Mouse (Mus musculus): ENCODE measurements around the gene Coq8a. TPM values are rescaled to one million over a fixed set of nuclear protein-coding genes. Genes with fewer than 3 reads are reported as not detected.

Coq8a gene
- 10 to 100 TPM; 55.0 to 68.3 TPM for total RNA-seq (2021)

DNA sequence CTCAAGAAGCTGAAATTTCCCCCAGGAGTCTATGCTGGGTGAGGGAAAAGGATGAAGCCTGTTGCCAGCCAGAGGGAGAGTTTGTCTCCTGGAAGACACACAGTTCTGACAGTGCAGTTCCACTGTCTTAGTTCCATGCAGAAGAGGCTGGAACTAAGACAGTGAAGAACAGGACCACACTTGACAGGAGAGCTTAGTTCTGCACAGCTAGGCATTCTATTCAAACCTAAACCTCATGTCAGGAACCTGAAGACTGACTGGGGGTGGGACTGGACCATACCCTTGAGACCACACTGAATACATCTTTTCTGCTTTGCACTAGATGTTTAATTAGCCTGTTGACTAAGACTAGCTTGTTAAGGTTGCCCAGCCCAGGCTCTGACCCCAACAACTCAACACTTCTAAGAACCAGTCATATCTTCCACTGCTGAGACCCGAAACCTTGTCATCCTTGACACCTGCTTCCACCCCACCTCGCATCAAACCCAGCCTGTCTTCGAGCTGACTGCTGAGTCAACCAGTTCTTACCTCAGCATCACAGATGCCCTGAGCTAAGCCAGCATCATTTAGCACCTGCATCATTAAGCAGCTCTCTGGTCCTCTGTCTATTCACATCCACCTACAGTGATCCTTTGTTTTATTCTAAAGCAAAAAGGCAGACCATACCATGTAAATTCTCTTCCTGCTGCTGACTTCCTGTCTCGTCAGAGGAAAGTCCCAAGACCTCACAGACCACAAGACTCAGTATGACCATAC is at the start of gene Coq8a:
Gene Coq8a, minus strand, starts transcription at position 644 of the 756 bp plus-strand sequence.
- DNase-seq, result no peak

DNA sequence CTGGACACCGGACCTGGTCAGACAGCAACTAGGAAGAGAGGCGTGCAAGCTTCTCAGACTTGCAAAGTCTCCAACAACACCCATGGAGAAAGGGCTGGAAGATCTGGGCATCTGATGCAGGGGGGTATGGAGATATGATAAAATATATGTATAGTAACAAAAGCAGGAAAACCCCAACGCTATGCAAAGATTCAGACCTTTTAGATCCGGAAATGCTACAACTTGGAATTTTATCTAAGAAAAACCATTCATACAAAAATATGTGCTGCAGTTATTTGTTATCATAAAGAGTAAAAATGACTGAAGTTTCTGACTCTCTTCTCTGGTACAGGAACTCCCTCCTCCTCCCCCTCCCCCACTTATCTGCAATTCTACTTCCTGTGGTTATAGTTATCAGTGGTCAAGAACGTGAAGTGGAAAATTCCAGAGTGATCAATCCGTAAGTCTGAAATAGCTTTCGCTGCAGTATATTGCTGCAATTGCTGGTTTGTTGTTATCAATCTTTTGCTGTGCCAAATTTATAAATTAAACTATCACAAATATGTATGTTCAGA is 49.3 kb upstream of the Coq8a start:
- DNase-seq, result no peak

DNA sequence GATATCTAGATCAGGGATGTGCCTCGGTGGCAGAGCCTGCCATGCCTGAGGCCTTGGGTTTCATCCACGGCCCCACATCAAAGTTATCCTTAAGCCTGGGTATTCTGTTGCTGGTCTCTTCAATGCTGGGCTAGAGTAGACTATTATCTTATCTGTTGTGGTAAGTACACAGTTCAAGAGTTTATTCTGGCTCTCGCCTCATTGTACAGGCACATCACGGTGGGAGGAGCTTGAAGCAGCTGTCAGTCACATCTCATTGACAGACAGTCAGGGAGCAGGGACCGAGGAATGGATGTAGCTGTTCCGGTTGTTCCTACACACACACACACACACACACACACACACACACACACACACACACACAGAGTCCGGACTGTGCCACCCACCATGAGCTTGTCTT is 48.5 kb upstream of the Coq8a start:
- no peak for DNase-seq

DNA sequence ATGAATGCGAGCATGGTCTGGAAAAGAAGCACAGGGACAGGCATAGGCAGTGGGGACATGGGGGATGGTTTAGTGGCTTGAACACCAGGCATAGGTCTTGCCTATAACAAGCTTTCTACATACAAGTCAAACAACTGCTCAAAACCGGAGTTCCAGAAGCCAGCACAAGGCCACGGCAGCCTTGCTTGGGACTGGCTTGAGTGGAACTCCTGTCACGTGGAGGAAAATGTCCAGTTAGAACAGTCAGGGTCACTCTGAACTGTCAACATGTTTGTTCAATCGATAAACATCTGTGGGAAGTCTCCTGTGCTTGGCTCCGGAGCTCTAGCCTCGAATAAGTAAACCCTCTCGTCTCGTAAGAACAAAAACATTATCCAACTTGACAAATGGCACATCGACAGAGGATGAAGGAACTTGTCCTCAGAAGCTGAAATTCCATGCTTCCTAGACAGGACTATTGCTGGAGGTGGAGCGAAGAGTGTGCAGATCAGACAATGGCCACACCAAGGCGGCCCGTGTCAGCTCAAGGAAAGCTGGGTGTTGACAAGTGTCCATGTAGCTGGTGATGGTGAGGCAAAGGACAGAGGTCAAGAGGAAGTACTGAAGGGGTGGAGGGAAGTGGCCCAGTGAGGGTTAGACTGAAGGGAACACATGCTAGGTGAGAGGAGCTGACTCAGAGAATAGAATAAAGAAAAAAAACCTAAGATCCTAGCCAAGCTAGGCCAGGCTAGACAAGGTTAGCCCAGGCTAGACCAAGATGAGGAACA is 46.5 kb upstream of the Coq8a start:
- no peak for DNase-seq

DNA sequence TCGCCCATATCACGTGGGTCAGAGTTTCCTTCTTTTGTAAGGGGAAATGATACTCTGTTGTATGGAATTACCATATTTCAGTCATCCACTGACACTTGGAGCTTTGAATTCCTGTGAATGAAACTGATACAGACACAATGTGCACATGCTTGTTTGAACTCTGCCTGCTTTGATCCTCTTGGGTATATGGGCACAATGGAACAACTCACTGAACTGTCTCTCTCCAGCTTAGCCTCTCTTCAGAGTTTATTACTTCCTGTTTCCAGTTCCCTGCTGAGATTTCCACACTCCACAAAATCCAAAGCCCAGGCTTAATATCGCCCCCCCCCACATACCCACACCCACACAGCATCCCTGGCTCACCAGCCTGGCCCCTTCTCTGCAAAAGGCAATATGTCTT is 32.3 kb upstream of the Coq8a start:
- DNase-seq, result no peak

DNA sequence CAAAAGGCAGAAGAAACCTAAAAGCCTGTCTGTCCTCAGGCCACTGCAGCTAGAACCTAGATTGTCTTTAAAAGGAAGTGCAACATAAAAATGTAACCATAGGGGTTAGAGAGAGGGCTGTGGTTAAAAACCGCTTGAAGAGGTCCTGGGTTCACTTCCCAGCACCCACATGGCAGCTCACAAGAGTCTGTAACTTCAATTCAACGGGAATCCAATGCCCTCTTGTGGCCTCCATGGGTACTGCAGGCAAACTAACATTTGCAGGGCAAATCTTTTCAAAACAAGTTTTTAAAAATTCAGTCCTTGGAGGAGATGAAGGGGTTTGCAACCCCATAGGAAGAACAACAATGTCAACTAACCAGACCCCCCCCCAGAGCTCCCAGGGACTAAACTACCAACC is 31.2 kb upstream of the Coq8a start:
- no peak for DNase-seq

DNA sequence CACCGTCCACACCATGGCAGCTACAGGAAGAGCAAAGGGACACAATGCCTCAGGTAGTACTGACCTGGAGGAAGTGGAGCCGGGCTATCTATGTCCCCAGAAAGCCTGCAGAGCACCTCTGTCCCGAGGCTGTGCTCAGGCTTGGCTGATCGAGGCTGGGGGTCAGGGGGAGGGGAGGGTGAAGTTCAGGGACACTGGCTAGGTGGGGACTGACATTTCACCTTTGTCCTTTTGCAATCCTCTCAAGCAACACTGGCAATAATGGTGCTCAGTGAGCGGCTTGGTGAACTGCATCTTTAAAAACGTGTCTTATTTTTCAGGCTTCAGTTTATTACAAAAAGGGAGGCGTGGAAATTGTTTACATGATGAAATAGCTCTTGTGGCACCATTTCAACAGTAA is 30.5 kb upstream of the Coq8a start:
- no peak for DNase-seq

DNA sequence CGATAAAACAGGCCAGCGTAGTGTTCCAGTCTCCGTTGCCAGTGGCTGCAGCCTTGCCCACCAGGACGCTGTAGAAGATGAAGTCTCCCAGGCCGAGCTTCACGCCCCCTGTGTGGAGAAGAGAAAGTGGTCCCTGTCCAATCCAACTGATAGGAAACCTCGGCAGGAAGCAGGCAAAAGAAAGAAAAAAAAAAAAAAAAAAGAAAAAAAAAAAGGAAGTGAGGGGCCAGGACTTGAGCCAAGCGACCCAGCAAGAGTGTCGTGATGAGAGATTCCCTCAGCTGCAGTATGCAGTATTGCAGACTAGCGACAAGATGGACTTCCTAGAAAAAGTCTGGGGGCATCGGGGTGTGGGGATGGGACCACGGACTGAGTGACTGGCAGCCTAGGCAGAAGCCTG is 29.5 kb upstream of the Coq8a start:
- no peak for DNase-seq

DNA sequence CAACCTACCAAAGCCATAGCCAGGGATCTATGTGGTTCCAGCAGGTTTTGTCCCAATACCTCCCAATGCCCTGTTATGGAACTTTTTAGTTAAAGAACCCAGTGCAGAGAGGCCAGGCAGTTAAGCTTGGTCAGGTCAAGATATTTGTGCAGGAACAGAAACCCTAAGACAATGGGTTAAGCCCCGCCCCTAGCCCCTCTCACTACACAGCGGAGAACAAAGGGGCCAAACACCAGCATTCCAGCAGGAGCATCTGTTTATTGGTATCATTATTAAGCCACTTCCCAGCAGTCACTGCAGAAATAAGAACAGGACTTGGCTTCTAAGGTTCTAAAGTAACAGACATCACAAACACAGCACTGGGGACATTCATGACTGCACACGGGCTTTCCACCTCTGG is 27.4 kb upstream of the Coq8a start:
- no peak for DNase-seq

DNA sequence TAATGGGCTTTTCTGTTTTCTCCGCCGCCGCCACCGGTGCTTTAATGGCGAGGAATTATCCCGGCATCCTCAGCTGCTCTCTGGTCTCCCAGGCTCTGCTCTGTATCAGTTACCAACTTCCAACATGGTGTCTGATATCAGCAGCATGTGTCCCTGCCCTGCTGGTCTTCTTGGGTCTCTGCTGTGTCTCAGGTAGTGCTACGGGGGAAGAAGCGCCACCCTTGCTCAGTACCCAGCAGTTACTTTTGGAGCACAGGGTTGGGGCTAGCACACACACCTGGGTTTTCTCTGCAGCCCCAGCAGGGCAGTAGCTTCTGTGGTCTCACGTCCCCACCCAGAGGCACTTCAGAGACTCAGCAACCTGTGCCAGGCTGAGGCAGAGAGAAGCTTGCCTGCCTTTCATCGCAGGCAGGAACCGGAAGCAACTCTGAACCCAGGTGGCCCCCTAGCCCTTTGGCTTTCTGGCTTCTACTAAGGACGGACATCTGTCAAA is 26.9 kb upstream of the Coq8a start:
- peak in 1 of 2 experiments; percentile 12 for DNase-seq

DNA sequence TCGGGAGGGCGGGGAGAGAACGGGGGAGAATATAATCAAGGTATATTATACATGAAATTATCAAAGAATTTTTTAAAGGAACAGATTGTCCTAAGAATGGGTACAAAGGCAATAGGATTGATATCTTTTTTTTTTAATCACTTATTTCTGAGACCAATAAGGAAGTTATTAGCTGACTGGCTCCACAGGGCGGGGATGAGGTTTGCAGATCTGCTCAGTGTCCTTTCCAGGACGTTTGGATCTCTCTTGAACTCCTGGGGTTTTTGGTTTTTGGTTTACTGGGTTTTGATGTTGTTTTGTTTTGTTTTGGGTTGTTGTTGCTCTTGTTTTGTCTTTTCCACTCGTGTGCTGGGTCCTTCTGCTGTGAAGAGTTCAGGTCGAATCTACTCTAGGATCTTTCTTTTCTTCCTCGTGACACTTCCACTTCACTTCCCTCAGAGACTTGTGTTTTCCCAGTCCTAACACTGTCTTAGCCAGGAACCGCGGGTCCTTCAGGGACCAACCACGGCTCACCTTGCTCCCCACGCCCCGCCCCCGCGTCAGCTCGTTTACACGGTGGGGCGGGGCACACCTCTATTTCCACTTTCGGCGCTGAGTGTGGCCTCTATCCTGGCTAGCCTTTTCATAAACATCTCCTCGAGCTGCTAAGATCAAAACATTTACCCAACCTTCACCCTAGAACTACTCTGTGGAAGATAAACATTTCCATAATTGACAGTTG is 26.3 kb upstream of the Coq8a start:
- no peak for DNase-seq

DNA sequence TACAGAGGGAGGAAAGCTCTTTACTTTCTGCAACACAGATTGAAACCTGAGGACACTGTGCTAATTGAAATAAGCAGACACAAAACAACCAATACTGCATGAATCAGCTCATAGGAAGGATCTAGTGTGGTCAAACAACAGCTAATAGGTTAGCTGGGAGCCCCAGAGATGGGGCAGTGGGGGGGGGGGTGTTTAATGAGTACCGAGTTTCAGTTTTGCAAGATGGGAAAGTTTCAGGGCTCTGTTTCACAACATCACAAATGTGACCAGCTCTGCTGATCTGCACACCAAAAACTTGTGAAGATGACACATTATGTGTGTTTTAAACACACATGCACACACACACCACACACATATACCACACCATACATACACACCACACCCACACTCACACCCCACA is 22.6 kb upstream of the Coq8a start:
- DNase-seq, result no peak

DNA sequence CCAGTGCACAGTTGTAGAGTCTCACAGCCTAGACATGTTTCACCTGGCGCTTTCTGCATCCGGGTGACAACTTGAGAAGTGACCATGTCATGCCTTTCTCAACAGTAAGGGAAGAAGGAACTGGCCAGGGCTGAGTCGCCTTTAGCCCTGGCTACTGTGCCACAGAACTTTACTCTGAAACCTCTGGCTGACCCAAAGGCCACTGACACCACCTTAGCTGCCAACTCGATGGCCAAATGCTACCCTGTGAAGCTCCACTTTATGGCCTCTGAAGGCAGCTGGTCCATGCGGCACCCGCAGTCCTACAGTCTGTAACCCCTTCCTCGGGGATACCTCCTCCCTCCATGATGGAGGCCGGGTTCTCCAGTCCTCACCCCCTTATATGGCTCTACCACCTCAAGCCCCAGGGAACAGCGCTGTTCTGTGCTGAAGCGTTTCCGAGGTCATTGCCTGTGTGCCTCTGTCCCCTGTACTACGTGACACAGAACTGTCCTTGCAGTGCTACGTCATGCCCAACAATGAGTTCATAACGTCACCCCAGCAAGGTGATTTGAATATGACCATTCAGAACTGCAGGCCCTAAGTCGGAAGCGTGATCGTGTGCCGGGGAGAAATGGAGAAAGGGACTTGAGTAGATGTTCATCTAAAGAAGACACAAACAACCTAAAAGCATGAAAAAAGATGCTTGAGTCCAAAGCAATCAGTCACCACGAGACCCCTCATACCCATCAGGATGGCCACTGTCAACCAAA is 21.6 kb upstream of the Coq8a start:
- DNase-seq, result no peak

DNA sequence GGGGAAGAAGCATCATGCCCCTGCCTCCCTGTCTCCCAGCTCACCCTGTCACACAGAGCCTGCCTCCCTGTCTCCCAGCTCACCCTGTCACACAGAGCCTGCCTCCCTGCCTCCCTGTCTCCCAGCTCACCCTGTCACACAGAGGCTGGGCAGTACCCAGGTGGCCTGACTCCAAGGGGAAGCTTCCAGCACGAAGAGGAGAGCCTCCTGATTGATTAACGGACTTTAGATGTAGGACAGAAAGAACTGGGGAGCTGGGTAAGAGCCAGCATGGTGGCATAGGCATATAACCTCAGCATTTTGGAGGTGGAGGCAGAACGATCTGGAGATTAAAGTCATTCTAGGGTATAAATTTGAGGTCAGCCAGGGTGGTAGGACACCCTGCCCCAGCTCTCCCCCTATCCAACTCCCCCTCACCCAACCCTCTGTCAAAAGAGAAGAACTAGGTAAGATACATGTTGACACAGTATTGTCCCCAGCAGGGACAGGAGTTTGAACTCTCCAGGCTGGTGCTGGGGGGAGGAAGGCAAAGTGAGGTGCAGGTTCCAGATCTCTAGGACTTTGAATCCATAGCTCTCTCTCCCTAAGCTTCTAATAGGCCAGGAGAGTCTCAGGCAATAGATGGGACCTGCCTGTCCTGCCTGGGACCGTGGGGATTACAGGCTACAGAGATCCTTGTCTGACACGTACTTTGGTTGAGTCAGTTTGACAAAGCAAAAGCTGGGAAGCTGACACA is 17.3 kb upstream of the Coq8a start:
- no peak for DNase-seq

DNA sequence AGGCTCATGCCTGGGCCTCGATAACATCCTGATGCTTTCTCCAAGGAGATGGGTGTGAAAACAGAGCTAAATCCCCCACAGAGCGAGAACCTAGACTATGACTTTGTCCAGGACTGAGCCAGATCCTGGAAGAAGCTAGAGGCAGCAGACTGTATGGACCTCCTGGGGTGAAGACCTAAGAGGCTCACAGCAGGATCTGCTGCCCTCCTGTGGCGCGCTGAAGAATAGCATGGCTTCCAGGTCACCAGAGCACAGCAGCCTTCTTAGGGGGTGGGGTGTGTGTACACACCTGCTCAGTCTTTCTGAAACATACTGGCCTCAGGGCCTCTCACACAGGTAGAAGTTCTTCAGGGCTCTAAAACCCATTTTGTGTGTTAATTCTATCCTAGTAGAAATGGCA is 15.6 kb upstream of the Coq8a start:
- DNase-seq, result peak; percentile 55

DNA sequence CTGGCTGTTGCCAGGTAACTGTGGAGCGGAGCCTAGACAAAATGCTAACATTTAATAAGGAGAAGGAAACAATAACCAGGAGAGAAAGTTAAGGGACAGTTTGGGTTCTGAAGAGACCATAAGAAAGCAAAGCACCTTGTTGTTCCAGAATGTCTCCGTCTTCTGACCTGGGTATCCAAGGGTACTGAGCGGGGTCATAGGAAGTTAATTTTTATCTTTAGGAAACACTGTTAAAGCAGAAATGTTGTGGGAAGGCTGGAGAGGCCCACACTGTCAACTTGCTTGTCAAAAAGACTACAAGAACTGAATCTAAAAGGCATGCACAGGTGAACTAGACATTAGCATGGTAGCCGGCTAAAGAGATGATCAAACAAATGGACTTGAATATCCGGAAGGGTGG is 13.5 kb upstream of the Coq8a start:
- DNase-seq, result no peak

DNA sequence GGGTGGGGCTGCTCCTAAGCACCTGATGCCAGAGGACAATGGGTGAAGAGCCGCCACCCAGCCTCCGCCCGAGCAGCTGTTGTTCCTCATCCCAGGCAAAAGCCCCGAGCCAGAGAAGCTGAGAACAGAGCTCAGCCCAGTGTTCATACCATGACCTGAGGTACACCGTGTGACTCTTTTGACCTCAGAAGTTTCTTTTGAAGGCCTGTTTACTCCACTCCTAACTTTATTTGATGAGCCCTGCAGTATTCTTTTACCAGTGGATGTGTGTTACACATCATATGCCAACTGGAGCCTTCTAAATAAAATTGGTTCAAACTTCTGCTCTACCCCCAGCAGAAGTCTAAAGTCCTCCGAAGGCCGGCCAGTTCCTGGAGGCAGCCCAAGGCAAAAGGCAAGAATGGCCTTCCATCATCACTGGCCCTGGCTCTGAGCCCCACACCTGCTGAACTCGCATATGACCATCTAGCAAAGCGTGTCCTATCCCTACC is 11.4 kb upstream of the Coq8a start:
- no peak for DNase-seq

DNA sequence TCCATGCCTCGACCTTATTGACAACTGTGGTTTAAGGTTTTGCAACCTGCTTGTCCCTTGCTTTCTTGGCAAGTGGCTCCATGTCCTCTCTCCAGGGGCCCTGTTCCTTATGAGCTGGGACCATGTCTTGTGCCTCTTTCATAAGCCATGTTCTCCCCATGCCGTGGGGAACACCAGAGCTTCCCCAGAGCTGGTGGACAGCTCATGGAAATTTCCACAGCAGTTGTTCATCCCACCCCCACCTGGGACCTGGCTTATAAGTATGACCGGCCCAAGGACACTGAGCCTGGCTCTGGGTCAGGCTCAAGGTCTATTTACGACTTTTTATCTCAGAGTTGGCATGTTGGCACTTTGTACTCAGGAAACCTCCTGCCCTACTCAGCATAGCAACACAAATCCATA is 10.6 kb upstream of the Coq8a start:
- DNase-seq, result no peak

DNA sequence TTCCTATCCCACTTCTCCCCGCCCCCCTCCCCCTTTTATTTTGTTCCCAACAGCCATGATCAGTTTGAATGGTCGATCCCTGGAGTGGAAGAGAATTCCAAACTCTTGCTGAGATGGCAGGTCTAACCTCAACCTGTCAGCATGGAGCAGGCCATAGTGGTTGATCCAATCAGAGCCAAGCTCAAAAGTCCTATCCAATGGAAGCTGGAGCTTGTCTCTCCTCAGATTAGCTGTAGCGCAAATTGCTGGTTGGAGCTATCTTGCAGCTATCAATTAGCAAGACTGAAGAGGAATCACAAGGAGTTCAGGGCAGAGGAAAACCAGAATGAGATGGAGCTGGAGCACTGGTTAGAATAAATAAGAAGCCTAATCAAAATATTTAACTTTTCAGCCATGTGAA is 9.0 kb upstream of the Coq8a start:
- DNase-seq, result no peak

DNA sequence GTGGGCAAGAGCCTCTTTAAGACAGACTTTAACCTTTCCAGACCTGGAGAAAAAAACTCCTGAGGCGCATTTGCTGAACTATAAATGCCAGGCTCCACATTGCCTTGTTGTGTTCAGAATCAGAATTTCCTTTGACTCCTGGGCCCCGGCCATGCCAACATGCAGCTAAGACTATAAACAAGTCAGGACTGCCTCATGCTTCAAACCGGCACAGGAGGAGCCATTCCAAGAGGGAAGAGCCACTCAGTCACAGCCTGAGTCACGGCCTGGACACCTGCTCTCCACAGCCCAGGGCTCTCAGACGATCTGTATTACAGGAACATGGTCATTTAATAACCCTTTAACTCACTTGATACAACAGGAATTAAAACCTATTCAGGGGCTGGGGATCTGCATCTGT is 1.3 kb upstream of the Coq8a start:
- no peak for DNase-seq

DNA sequence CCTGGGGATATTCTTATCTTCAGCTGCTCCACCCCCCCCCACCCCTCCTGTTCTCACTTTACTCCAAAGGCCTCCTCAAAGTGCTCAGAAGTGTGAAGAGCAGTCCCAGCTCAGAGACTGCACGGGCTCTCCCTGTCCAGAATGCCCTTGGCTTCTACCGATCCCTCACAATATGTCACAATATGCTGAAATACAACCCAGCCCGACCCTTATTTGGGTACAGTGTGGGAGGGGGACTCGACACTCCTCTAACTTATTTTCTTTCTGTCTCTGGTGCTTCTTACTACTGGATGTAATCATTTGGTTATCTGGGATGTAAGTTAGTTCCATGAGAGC is 281 bp upstream of the Coq8a start:
- DNase-seq, result no peak

DNA sequence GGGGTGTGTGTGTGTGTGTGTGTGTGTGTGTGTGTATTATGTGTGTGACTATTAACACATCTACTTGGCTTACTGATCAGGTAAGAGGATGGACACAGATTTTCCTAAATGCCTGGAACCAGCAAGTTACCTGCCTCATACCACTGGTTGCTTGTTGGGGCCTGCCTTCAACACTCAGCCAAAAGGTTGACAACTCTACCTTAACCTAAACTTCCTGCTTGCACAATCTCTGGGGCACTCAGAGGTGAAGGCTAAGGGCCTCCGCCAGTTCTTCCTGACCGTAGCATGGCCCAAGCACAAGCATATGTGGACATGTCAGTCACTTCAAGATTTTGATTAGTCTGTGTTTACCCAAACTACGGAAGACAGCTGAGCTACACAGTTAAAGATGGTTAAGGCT is 1.4 kb downstream of the Coq8a start:
- DNase-seq, result no peak

Measured in layer of hippocampus, postnatal 36 days (tissue).